Mouse (Mus musculus) kidney, adult 10 weeks (tissue): Measurements from ENCODE around the gene Fam208a. TPM values are rescaled to one million over a fixed set of nuclear protein-coding genes. Genes with fewer than 3 reads are reported as not detected.

Experiments
- polyA plus RNA-seq: library from polyadenylated mRNA; stranded (reverse); fragments of 350-450 nt; fragmentation: Illumina TruSeq; extraction: RNeasy Lipid Tissue Mini Kit (QIAGEN cat#74804); gene quantifications from one replicate; pipeline ENCODE4 v1.2.3, GENCODE M21; 2014; ENCODE audit warnings: low read depth, low replicate concordance

Fam208a gene
- 53.3 TPM for polyA plus RNA-seq

DNA sequence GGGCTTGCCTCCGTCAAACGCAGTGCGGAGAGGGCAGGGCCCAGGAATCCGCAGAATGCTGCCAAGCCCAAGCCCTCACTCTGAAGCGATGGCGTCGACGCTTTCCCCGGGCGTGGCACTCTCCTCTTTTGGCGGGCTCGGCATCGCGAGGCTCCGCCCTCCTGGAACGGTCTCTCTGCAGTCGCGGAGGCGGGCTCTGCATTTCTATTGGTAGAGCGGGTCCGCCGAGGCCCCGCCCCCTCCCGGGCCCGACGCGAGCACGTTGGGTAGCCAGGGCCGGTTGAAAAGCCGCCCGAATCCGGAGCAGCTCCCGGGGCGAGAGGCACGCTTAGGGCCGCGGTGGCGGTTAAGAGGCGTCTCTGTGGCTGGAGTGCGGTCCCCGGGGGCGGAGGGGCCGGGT lies at the start of gene Fam208a:
Gene Fam208a, plus strand, starts transcription at position 262 of the 400 bp plus-strand sequence.

DNA sequence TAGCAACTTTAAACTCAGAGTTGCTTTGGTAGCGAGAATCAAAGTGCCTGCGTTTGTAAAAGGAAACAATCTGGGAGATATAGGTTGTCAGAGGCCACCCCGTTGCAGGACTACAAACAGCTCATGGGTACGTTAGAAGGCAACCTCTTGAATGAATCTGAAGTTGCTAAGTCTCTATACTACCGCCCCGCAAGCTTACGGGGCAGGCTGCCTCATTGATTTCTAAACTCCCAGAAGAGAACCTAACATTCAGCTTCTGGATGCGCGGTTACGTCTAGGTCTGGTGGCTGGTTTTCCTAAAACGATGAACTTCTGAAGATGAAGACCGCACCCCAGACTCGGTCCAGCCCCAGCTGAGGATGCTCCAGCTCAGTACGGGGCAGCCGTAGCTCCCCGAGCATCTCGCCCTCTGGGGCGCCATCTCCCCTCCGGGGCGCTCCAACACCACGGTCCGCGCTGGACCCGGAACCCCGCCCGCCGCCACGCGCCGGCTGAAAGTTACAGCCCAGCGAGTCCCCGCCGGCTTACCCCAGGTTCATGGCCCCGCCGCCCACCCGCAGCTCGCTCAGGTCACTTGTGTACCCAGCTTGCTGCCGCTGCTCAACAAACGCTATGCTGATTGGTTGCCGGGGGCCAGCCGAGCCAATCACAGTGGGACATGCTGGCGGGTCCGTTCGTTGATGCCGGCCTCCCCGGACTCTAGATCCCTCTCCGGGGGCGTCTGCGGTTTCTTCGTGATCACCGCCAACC lies 79.4 kb downstream of the Fam208a start, which contains the start of gene Ccdc66:
Gene Ccdc66, minus strand, starts transcription at position 567 of the 750 bp plus-strand sequence.

Other genes with a start within 250 kb of the Fam208a start
- gene Ccdc66, start 79.6 kb downstream of the Fam208a start, polyA plus RNA-seq: 26.8 TPM
- 5.5 TPM for gene Erc2, start 193.6 kb downstream of the Fam208a start, polyA plus RNA-seq